Mouse (Mus musculus): ENCODE measurements at regions not wholly inside any gene's neighbourhood (a gene's known extent, or its start where the extent isn't known, plus 50 kb on each side); places are given as distances from the start of the nearest gene placed in this dataset.
"Not testable (repeated sequence)": the region's sequence is repeated elsewhere in the genome, so short reads cannot be mapped to it uniquely, and the experiment has no call there.

- DNase-seq (ENCODE audit: low read depth, low spot score), result no peak
Measured at GRCm38 (mm10) chr17:7538402-7539087, 153.3 kb upstream of the Unc93a2 start.

GRCm38 (mm10) chr17:7537618-7538266 lies 152.5 kb upstream of the Unc93a2 start:
- DNase-seq (ENCODE audit: low read depth, low spot score), result peak; percentile 27

GRCm38 (mm10) chr17:7537210-7537609 lies 151.9 kb upstream of the Unc93a2 start:
- no peak for DNase-seq (ENCODE audit: low read depth, low spot score)

- DNase-seq (ENCODE audit: low read depth, low spot score), result no peak
Measured at GRCm38 (mm10) chr17:7534386-7535059, 149.3 kb upstream of the Unc93a2 start.

- DNase-seq (ENCODE audit: low read depth, low spot score), result no peak
Measured at GRCm38 (mm10) chr17:7533552-7533951, 148.3 kb upstream of the Unc93a2 start.

- no peak for DNase-seq (ENCODE audit: low read depth, low spot score)
Measured at GRCm38 (mm10) chr17:7532618-7533017, 147.4 kb upstream of the Unc93a2 start.

- no peak for DNase-seq (ENCODE audit: low read depth, low spot score)
Measured at GRCm38 (mm10) chr17:7529304-7529703, 144.0 kb upstream of the Unc93a2 start.

- DNase-seq (ENCODE audit: low read depth, low spot score), result no peak
Measured at GRCm38 (mm10) chr17:7527681-7528080, 142.4 kb upstream of the Unc93a2 start.

- not testable (repeated sequence) for DNase-seq (ENCODE audit: low read depth, low spot score)
Measured at GRCm38 (mm10) chr17:7524497-7524896, 139.2 kb upstream of the Unc93a2 start.

- DNase-seq (ENCODE audit: low read depth, low spot score), result peak; percentile 6
Measured at GRCm38 (mm10) chr17:7521127-7521526, 135.9 kb upstream of the Unc93a2 start.
